Mouse (Mus musculus): ENCODE results near the gene Car6. TPM values are rescaled to one million over a fixed set of nuclear protein-coding genes. Genes with fewer than 3 reads are reported as not detected.

Gene Car6
- total and polyA plus RNA-seq, 2 experiments from 2014 or later, result not detected

- H3K27ac ChIP-seq (ENCODE audit: low read depth), result no peak overlapping the region
- 61% methylated on average over 13 of the region's 13 CpGs for WGBS
- H3K27me3 ChIP-seq (ENCODE audit: control insufficient read depth, insufficient read depth, low read length), result 0 out of 2 replicates have a peak, but pooled peaks cover 3% of the 10 kb centered on the region
- DNase-seq (ENCODE audit: low spot score) (no peak), ATAC-seq (ENCODE audit: insufficient read depth, low read depth) (no peak)
- TF ChIP-seq CTCF (IDR thresholded peaks at IDR 0.05; ENCODE audit: low read depth), result no peak
- no peak for TF ChIP-seq EP300 (IDR thresholded peaks at IDR 0.05; ENCODE audit: low read depth)
- no peaks in the 10 kb centered on the region for H3K36me3 ChIP-seq (replicated peaks; ENCODE audit: control insufficient read depth, insufficient read depth, low read length)
- H3K9ac ChIP-seq (replicated peaks; ENCODE audit: low read depth, low read length), result no peak overlapping the region
- no peaks in the 10 kb centered on the region for H3K9me3 ChIP-seq (replicated peaks; ENCODE audit: control insufficient read depth, low read length)
- no peaks in the 10 kb centered on the region for H3K4me1 ChIP-seq (ENCODE audit: control insufficient read depth, insufficient read depth)
- no peak overlapping the region for H3K4me2 ChIP-seq (ENCODE audit: low read depth, low read length)
- H3K4me3 ChIP-seq (ENCODE audit: low read depth, low read length), result no peak overlapping the region
These were observed 62.0 kb downstream of the Car6 start for GRCm38 (mm10) chr4:150139090-150139489.

GRCm38 (mm10) chr4:150138084-150138543 lies 63.0 kb downstream of the Car6 start:
- Histone ChIP-seq H3K4me3 (ENCODE audit: low read depth, low read length) (no peak overlapping the region), H3K9ac (replicated peaks; ENCODE audit: low read depth, low read length) (no peak overlapping the region), H3K27me3 (ENCODE audit: control insufficient read depth, insufficient read depth, low read length) (0 out of 2 replicates have a peak, but pooled peaks cover 3% of the 10 kb centered on the region), H3K27ac (ENCODE audit: low read depth) (no peak overlapping the region), H3K36me3 (replicated peaks; ENCODE audit: control insufficient read depth, insufficient read depth, low read length) (no peaks in the 10 kb centered on the region), H3K9me3 (replicated peaks; ENCODE audit: control insufficient read depth, low read length) (no peaks in the 10 kb centered on the region), H3K4me1 (ENCODE audit: control insufficient read depth, insufficient read depth) (no peaks in the 10 kb centered on the region), H3K4me2 (ENCODE audit: low read depth, low read length) (peak overlapping the region; percentile 6; the same call in 1 of the 2 replicates)
- ATAC-seq (ENCODE audit: insufficient read depth, low read depth) (peak; percentile 77), DNase-seq (ENCODE audit: low spot score) (peak; percentile 65)
- no peak for TF ChIP-seq CTCF (IDR thresholded peaks at IDR 0.05; ENCODE audit: low read depth)
- TF ChIP-seq EP300 (IDR thresholded peaks at IDR 0.05; ENCODE audit: low read depth), result no peak
- whole genome bisulfite sequencing, result 18% methylated on average over 9 of the region's 9 CpGs

DNA sequence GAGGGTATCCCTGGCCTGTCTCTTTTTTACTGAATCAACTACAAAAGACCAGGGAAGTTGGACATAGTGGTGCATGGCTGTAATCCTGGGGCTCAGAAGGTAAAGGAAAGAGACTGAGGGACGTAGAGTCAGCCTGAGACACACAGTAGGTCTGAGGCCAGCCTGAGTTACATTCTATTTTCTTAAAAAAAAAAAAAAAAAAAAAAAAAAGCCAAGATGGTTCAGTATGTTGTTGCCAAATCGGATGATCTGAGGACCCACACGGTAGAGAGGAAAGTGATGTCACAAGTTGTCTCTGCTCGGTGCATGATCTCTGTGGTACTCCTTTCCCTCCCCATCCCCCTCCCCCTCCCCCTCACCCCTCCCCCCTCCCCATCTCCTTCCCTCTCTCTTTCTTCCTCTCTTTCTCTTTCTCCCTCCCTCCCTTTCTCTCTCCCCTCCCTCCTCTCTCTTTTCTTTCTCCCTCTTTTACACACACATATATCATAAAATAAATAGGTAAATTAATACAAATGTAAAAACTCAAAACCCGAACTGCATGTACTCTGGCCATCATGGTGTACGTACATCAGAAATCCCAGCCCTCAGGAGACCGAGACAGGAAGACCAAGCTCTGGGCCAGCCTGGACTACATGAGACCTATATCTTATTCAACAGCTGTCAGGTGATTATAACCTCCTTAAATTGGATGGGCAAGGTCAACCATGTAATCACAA lies 63.6 kb downstream of the Car6 start:
- no peak for ATAC-seq (ENCODE audit: insufficient read depth, low read depth)
- TF ChIP-seq EP300 (IDR thresholded peaks at IDR 0.05; ENCODE audit: low read depth), result no peak
- TF ChIP-seq CTCF (IDR thresholded peaks at IDR 0.05; ENCODE audit: low read depth), result no peak
- H3K4me3 ChIP-seq (ENCODE audit: low read depth, low read length), result no peak overlapping the region
- H3K4me1 ChIP-seq (ENCODE audit: control insufficient read depth, insufficient read depth), result peaks cover 3% of the 10 kb centered on the region; the same call in 1 of the 2 replicates
- 0 out of 2 replicates have a peak, but pooled peaks cover 3% of the 10 kb centered on the region for H3K27me3 ChIP-seq (ENCODE audit: control insufficient read depth, insufficient read depth, low read length)
- H3K27ac ChIP-seq (ENCODE audit: low read depth), result no peak overlapping the region
- WGBS, result 89% methylated on average over 7 of the region's 7 CpGs
- no peaks in the 10 kb centered on the region for H3K9me3 ChIP-seq (replicated peaks; ENCODE audit: control insufficient read depth, low read length)
- H3K36me3 ChIP-seq (replicated peaks; ENCODE audit: control insufficient read depth, insufficient read depth, low read length), result no peaks in the 10 kb centered on the region
- no peak for DNase-seq (ENCODE audit: low spot score)
- no peak overlapping the region for H3K9ac ChIP-seq (replicated peaks; ENCODE audit: low read depth, low read length)
- no peak overlapping the region for H3K4me2 ChIP-seq (ENCODE audit: low read depth, low read length)

Other genes starting within 250 kb of the Car6 start
- 13.2 and 19.3 TPM in 2 replicates for gene Spsb1, start 246.3 kb downstream of the Car6 start, total RNA-seq (2014; rRNA removed; ENCODE audit: low replicate concordance)
- gene Spsb1, start 246.3 kb downstream of the Car6 start, polyA plus RNA-seq (2015; fragmentation: Nextera tagmentation; extraction: Ambion mirVana), result 14.4 and 15.2 TPM in 2 replicates
- 25.7 and 35.2 TPM in 2 replicates for gene H6pd, start 192.3 kb downstream of the Car6 start, total RNA-seq (2014; rRNA removed; ENCODE audit: low replicate concordance)
- 7.1 and 7.3 TPM in 2 replicates for gene H6pd, start 192.3 kb downstream of the Car6 start, polyA plus RNA-seq (2015; fragmentation: Nextera tagmentation; extraction: Ambion mirVana)
- 15.0 and 23.3 TPM in 2 replicates for gene Gpr157, start 114.0 kb downstream of the Car6 start, total RNA-seq (2014; rRNA removed; ENCODE audit: low replicate concordance)
- gene Gpr157, start 114.0 kb downstream of the Car6 start, polyA plus RNA-seq (2015; fragmentation: Nextera tagmentation; extraction: Ambion mirVana), result 4.3 and 4.5 TPM in 2 replicates
- 0.58 TPM in 1 of 2 replicates, not detected in the other for gene Slc2a5, start 82.0 kb downstream of the Car6 start, total RNA-seq (2014; rRNA removed; ENCODE audit: low replicate concordance)
- 0.42 and 0.59 TPM in 2 replicates for gene Slc2a5, start 82.0 kb downstream of the Car6 start, polyA plus RNA-seq (2015; fragmentation: Nextera tagmentation; extraction: Ambion mirVana)
- gene Slc2a7, start 52.4 kb downstream of the Car6 start, total RNA-seq (2014; rRNA removed; ENCODE audit: low replicate concordance), result not detected in 2 replicates
- not detected in 2 replicates for gene Slc2a7, start 52.4 kb downstream of the Car6 start, polyA plus RNA-seq (2015; fragmentation: Nextera tagmentation; extraction: Ambion mirVana)
- gene Eno1, start 35.4 kb upstream of the Car6 start, total RNA-seq (2014; rRNA removed; ENCODE audit: low replicate concordance), result 525 and 625 TPM in 2 replicates
- gene Eno1, start 35.4 kb upstream of the Car6 start, polyA plus RNA-seq (2015; fragmentation: Nextera tagmentation; extraction: Ambion mirVana), result 999 and 1,074 TPM in 2 replicates
- 13.9 and 17.9 TPM in 2 replicates for gene Rere, start 80.3 kb upstream of the Car6 start, total RNA-seq (2014; rRNA removed; ENCODE audit: low replicate concordance)
- gene Rere, start 80.3 kb upstream of the Car6 start, polyA plus RNA-seq (2015; fragmentation: Nextera tagmentation; extraction: Ambion mirVana), result 11.9 and 14.6 TPM in 2 replicates